Mouse (Mus musculus) kidney, adult 9 months (tissue): ENCODE data around the gene Car1.
"Not testable (repeated sequence)": the region's sequence is repeated elsewhere in the genome, so short reads cannot be mapped to it uniquely, and the experiment has no call there.

Source experiments
- DNase-seq: peaks from one replicate; pipeline ENCODE4 v3.0.0; 2022

The Car1 gene

DNA sequence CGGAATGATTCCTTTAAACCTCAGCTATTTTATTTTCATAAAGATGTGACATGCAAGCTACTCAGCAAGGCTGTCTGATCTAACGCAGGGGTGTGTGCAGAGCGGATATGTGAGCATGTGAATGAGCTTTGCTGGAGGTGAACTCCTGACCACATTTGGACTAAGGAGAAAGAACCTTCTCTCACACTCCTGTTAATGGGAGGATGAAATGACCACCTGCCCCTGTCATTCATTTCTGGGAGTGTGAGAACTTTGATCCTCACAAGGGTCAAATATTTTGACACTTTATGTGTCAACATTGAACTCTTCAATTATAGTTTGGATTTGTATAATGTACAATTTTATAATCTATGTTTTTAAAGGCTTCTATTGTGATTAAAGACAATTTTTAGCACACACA, 25.8 kb downstream of the Car1 start:
- DNase-seq = peak; percentile 45

GRCm38 (mm10) chr3:14780212-14780611, 28.0 kb downstream of the Car1 start:
- no peak for DNase-seq

GRCm38 (mm10) chr3:14776497-14777162, 31.5 kb downstream of the Car1 start:
- not testable (repeated sequence) for DNase-seq

- not testable (repeated sequence) for DNase-seq
These were observed 33.6 kb downstream of the Car1 start for GRCm38 (mm10) chr3:14774539-14774938.

- not testable (repeated sequence) for DNase-seq
These were observed 35.7 kb downstream of the Car1 start for GRCm38 (mm10) chr3:14772473-14772872.

DNA sequence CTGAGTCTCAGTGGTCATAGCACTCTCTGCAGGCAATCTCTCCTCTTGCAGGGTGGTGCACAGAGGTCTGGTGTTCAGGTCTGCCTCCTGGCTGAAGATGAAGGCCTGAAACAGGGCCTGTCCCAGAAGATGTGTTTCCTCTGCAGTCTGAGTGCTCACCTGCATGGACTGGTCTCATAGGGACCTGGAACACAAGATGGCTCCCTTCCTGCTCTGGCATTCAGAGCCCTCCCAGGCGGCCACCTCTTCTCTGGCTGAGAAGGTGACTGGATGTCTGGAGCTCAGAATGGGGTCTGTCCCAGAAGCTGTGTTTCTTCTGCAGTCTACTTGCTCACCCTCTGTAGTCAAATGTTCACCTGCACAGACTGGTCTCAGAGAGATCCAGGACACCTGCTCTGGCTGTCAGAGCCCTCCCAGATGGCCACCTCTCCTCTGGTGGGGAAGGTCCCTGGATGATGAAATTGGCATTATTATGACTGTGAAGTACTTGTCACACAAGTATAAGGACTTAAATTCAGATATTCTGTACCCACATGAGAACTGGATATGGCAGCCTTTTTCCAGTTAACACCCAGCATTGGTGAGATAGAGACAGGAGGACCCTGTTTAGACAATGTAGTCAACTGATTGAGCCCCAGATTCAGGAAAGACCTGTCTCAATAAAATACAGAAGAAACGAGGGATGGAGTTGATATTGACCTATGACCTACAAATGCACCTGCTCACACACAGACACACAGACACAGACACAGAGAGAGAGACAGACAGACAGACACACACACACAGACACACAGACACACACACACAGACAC, 43.2 kb downstream of the Car1 start:
- DNase-seq = no peak

DNA sequence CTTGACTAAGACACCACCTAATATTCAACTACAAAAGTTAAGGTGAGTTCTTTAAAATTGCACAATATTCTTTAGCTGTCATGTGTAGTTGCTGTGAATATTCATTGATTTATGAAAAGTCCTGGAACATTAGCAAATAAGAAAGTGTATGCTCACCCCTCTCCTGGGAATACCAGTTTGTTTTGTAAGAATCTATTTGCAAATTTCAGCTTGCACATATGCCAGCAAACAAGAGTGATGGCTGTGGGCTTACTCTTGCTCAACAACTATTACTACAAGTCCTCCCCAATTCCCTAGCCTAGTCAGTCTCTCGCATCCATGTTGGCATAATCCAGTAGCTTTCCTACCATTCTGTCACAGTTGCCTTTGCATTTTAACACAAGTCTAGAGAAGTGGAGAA, 52.5 kb downstream of the Car1 start:
- no peak for DNase-seq

GRCm38 (mm10) chr3:14746041-14746440, 62.1 kb downstream of the Car1 start:
- DNase-seq = no peak

GRCm38 (mm10) chr3:14738261-14738660, 69.9 kb downstream of the Car1 start:
- DNase-seq = no peak

- DNase-seq = peak; percentile 77
These were observed 80.7 kb downstream of the Car1 start for GRCm38 (mm10) chr3:14727496-14727895.

DNA sequence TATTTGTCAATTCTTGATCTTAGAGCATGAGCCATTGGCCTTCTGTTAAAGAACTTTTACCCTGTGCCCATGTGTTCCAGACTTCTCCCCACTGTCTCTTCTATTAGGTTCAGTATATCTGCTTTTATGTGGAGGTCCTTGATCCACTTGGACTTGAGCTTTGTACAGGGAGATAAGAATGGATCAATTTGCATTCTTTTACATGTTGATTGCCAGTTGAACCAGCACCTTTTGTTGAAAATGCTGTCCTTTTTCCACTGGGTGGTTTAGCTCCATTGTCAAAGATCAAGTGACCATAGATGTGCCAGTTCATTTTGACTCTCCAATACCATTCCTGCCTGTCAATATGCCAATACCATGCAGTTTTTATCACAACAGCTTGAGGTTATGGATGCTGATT, 82.7 kb downstream of the Car1 start:
- not testable (repeated sequence) for DNase-seq
